Mouse (Mus musculus) olfactory bulb, adult 2 months (tissue): Measurements from ENCODE around the gene Eps8l3.

Experiments
- CTCF ChIP-seq: fragments of 200-500 bp; IDR thresholded peaks from 2 replicates; pipeline ENCODE4 v1.5.1; 2012; ENCODE audit warnings: low read depth, mild to moderate bottlenecking, low read length, moderate library complexity; ENCODE audit not compliant: insufficient read depth
- POLR2A ChIP-seq: fragments of 200-500 bp; IDR thresholded peaks from 2 replicates; pipeline ENCODE4 v1.6.1; 2012; ENCODE audit warnings: mild to moderate bottlenecking, low read depth, low read length, moderate library complexity; ENCODE audit not compliant: insufficient read depth

DNA sequence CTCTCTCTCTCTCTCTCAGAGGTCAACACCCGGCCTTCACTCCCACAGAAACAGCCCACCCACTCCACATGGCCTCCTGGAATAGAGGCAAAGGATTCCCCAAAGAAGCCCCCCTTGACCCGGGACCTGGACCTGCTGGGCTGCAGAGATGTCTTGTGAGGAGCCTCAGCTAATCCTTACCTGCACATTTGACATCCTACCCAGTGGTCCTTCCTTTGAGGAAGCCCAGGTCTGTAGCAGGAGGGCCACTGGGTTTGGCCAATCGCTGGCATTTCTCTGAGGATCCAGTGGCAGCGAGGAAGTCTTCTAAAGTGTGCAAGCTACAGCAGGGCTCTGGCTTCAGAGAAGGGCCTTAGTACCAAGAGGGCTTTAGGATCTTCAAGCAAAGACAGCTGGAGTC is 48.0 kb upstream of the Eps8l3 start:
- TF ChIP-seq CTCF (no peak), POLR2A (no peak)
